Mouse (Mus musculus): ENCODE measurements around the gene Perm1.

Gene Perm1

DNA sequence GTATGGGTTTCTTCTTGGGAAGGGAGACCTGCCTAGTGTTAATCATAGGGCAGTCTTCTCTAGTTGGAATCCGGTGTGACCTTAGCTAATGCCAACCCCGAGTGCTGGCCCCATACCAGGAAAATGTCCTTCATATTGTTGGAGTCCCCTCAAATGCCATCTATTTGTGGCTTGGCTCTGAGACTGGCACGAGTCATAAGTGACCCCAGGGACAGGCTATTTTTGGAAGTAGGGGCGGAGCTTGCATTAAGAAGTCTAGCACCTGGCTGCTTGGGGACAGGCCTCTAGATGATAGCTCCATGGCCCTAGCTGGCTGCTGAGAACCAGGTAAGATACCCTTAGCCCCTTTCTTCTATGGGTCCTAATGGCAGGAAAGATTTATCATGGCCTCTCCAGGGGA is at the start of gene Perm1:
Perm1 (plus strand) TSS at position 220 of the 400 bp plus-strand sequence.
- DNase-seq = no peak

GRCm38 (mm10) chr4:156166477-156166876 is 49.2 kb upstream of the Perm1 start:
- peak; percentile 23 for DNase-seq

DNA sequence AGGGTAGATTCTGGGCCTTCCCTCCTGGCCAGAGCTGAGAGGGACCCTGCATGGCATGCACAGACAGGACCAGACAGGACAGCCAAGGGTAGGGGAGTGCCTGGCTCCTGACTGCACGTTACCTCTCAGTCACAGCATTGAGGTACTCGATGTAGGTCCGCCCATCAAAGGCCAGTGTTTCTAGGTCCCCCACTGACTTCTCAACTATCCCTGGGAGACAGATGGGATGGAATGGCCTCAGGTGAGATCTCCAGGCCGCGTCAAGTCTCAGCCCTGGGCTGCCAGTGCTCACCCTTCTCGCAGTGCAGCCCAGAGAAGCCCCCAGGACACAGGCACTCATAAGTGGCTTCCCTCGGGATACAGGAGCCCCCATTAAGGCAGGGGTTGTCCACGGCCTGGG is 47.1 kb upstream of the Perm1 start:
- DNase-seq = no peak

DNA sequence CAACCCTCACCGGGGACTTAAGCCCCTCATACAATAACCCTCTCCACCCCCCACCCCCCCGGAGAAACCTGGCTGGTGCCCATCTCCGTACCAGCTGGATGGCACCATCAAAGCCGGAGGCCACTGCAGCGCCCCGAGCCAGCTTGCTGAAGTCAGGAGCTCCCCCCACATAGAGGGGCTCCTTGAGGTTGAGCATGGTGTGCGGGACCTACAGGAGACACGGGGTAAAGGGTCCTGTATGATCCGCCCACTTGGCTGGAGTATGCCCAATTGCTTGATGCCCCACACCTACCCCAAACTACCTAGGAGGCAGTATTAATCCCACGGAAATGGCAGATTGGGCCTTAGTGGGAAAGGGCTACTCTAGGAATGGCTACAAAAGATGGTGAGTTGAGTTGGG is 46.5 kb upstream of the Perm1 start:
- DNase-seq = no peak

DNA sequence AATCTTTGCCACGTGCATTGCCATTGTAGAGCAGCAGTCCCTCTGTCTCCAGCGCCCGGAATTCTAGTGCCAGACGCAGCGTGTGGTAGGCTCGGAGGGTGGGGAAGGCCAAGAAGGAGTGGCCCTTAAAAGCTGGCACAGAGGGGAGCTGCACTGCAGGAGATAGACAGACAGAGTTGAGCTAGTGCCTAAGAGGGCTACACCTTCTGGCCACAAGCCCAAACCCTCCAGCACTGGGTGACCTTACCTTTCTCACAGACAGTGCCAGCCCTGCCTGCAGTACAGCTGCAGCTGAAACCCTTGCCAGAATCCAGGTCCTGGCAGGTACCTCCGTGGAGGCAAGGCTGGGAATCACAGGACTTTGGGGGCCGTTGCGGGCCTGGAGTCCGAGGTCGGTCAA is 43.8 kb upstream of the Perm1 start:
- no peak for DNase-seq

GRCm38 (mm10) chr4:156177630-156178029 is 38.0 kb upstream of the Perm1 start:
- no peak for DNase-seq

- DNase-seq = no peak
These were observed 31.9 kb upstream of the Perm1 start for GRCm38 (mm10) chr4:156183747-156184146.

- DNase-seq = no peak
These were observed 31.2 kb upstream of the Perm1 start for GRCm38 (mm10) chr4:156184291-156184954.

DNA sequence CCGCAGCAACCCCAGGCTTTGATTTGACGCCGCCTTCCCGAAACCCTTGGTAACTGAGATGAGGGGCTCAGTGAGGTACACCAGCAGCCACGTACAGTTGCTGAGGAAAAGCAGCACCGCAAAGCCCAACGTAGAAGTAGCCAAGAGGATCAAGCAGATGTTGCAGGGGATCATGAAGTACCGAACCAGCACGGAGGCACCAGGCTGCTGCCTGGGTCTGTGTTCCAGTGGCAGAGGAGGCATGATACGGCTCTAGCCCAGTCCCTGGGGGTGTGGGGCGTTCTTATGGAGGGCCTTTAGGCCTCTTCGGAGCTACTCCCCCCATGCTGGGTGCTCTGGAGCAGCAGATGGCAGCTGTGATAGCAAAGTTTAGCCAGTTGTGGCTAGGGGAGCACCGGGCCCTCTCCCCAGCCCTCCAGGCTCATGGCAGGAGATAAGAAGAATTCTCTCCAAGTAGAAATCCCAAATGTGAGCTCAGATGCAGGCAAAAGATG is 30.2 kb upstream of the Perm1 start:
- no peak for DNase-seq

DNA sequence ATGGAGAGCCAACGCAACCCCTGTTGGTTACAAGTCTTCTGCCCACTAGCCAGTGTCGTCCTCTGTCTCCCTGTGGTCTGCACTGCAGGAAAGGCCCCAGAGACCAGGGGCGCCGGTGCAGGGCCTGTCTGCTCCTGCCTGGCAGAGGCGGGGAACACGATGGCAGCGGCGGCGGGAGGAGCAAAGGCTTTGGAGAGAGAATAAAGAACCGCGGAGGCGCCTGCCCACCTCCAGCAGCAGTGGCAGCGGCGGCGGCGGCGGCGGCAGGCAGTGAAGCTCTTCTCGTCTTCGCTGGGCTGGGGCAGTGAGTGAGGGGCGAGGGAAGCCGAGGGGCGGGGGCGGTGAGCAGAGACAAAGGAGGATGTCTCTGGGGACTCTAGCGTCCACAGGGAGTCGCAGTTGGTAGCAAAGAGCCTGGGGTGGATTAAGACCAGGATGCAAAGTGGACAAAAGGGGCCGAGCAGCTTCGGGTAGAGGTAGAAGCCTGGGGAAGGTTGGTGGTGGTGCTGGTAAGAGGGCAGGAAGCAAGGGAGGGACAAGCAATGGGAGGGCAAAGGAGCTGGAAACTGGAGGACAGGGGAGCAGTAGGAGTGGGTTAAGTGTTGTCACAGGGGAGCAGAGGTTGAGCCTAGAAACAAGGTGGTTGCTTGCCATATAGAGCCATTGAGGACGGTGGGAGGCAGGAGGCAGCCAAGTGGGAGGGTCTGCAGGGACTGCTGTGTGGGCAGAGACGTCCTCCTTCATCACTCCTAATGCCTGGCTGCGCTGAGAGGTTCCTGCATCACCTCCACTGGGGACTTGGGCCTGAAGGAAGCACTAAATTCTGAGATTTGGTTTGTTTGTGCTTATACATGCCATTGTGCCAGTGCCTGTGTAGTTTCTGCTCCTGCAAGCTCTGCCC is 29.5 kb upstream of the Perm1 start:
- DNase-seq = peak; percentile 3

GRCm38 (mm10) chr4:156188162-156188810 is 27.4 kb upstream of the Perm1 start:
- no peak for DNase-seq

DNA sequence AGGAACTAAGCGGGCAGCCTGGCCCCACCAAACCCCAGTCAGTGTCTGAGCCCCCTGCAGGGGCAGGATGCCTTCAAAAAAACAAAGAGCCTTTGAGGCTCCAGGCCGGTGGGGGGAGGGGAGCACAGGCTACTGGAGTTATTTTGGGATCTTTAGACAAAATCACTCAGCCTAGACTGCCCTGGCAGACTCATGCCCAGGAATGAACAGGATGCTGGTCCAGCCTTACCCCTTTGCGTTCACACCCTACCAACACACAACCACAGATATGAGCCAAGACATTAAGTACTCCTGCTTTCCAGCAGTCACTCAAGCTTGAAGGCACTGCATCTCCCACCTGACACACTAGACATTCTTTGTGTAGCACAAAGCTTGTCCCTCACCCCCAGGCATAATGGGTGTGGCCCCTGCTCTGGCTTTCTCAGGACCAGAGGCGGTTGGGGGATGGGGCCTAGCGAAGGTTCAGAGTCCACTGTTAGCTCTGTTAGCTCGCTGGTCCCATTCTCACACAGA is 26.8 kb upstream of the Perm1 start:
- DNase-seq = no peak

- DNase-seq = no peak
These were observed 23.1 kb upstream of the Perm1 start for GRCm38 (mm10) chr4:156192421-156193199.

GRCm38 (mm10) chr4:156193200-156193590 is 22.5 kb upstream of the Perm1 start:
- DNase-seq = no peak

DNA sequence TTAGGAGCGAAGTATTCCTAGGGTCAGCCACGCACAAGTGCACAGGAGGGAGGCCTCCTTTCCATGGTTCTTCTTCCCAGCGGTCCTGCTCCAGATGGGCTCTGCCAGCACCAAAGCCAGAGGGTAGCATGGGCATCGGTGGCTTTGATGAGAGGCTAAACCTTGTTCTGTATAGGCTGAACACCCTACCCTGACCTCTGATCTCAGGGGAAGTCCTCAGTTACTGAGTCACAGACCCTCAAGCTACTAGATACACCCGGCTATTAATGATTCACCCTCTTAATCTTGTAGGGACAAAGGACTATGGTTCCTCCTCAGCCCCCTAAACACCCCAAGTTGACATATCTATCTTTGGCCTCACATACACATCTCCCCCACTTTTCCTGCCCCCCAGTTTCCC is 21.8 kb upstream of the Perm1 start:
- no peak for DNase-seq

- no peak for DNase-seq
These were observed 21.3 kb upstream of the Perm1 start for GRCm38 (mm10) chr4:156194346-156194745.

GRCm38 (mm10) chr4:156195927-156196870 is 19.5 kb upstream of the Perm1 start:
- DNase-seq = peak; percentile 11

GRCm38 (mm10) chr4:156197131-156197828 is 18.4 kb upstream of the Perm1 start, which contains the start of gene Agrn:
Gene Agrn, minus strand, starts transcription at chr4:156197488.
- DNase-seq = peak; percentile 59

GRCm38 (mm10) chr4:156197829-156198205 is 17.9 kb upstream of the Perm1 start:
- peak; percentile 58 for DNase-seq

DNA sequence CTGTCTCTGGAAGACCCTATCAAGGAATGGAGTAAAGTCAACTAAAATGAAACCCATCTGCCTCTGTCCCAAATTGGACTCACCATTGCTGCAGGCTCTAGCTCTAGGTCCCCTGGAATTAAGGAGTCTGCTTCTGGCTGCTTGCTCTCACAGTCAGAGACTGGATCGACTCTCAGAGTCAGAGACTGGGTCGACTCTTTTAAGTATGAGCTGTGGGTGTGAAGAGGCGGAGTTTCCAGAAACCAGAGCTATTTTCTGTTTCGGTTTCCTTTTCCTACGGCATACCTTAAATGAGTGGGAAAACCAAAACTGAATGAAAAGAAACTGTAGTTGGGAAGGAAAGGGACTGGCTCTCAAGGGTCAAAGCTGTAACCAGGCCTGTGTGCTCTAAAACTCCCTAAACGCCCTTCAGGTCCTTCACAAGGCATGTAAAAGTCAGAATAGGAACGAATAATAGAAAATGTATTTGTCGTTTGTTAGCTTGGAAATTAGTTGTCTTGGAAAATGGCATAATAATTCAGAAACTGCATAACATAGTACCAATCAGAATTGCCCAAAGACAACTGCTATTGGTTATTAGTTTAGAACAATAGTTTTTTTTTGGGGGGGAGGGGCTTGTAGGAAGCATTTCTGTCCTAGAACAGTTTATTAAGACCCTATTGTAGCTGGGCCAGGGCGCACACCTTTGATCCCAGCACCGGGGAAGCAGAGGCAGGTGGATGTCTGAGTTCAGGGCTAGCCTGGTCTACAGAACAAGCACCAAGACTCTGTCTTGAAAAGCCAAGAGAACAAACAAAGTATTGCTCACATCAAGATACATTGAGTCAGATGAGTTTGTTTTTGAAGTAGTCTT is 14.8 kb upstream of the Perm1 start, which contains the start of gene Isg15:
Isg15 (minus strand) TSS at position 196 of the 853 bp plus-strand sequence.
- DNase-seq = peak; percentile 33

Measured in thymus, postnatal 25 days (tissue).